Mouse (Mus musculus): Measurements from ENCODE around the gene Spats2. TPM values are rescaled to one million over a fixed set of nuclear protein-coding genes. Genes with fewer than 3 reads are reported as not detected.

The Spats2 gene
- polyA plus RNA-seq, 2 experiments: 39.7 to 47.1 TPM

GRCm38 (mm10) chr15:99093291-99094258 lies 32.1 kb upstream of the Spats2 start:
- Histone ChIP-seq H3K36me3 (ENCODE audit: control insufficient read depth, insufficient read depth, low read length) (no peaks in the 10 kb centered on the region), H3K9me3 (ENCODE audit: control insufficient read depth, low read length) (no peaks in the 10 kb centered on the region), H3K4me1 (ENCODE audit: control insufficient read depth, insufficient read depth, low read length) (peaks cover 33% of the 10 kb centered on the region), H3K9ac (ENCODE audit: low read depth, low read length, severe bottlenecking) (0 out of 2 replicates have a peak overlapping the region, but pooled peaks have one; percentile 21), H3K4me3 (replicated peaks; ENCODE audit: low read length) (peak overlapping the region; percentile 35), H3K27ac (replicated peaks; ENCODE audit: low read depth, low read length) (no peak overlapping the region), H3K4me2 (replicated peaks; ENCODE audit: low read depth, low read length, severe bottlenecking) (peak overlapping the region; percentile 66), H3K27me3 (ENCODE audit: control insufficient read depth, insufficient read depth, low read length) (peaks cover 96% of the 10 kb centered on the region)
- no peak for TF ChIP-seq POLR2A (IDR thresholded peaks at IDR 0.05; ENCODE audit: borderline replicate concordance, extremely low read depth, insufficient read depth, insufficient read length)
- DNase-seq (ENCODE audit: low spot score) (no peak), ATAC-seq (ENCODE audit: low FRiP score, low read depth) (no peak)
- WGBS: 1% methylated on average over 56 of the region's 56 CpGs

DNA sequence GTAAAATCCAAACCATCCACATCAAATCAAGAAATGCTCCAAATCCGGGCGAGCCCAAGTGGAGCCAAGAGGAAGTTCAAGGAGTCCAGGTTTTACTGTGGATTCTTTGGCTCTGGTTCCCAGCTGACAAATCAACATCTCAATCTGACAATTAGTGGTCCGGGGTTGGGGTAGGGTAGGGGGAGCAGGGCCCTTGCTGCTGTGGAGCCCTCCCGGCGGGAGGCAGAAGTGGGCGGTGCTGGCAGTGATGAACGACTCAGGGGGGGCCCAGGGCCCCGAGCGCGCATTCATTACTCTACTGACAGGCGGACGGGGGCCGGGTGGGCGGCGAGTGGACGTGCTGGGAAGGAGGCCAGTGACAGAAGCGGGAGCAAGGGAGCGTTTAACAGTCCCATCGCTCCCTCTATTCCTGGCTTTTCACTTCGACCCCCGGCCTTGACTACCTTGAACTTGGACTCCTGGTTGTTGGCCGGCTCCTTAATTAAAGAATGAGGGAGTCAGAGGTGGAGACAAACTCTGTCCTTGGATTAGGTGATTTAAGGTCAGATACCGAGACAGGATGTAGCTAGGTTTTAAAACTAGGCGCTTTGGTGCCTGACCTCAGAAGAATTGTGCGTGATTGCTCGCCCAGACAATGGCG lies 31.0 kb upstream of the Spats2 start:
- no peak for TF ChIP-seq POLR2A (IDR thresholded peaks at IDR 0.05; ENCODE audit: borderline replicate concordance, extremely low read depth, insufficient read depth, insufficient read length)
- DNase-seq (ENCODE audit: low spot score): no peak
- H3K4me1 ChIP-seq (ENCODE audit: control insufficient read depth, insufficient read depth, low read length): peaks cover 34% of the 10 kb centered on the region
- peak; percentile 21; the same call in 1 of the 2 replicates for ATAC-seq (ENCODE audit: low FRiP score, low read depth)
- peak overlapping the region; percentile 10 for H3K4me3 ChIP-seq (replicated peaks; ENCODE audit: low read length)
- peak overlapping the region; percentile 27 for H3K4me2 ChIP-seq (replicated peaks; ENCODE audit: low read depth, low read length, severe bottlenecking)
- no peaks in the 10 kb centered on the region for H3K9me3 ChIP-seq (ENCODE audit: control insufficient read depth, low read length)
- H3K9ac ChIP-seq (ENCODE audit: low read depth, low read length, severe bottlenecking): no peak overlapping the region
- 2% methylated on average over 27 of the region's 27 CpGs for WGBS
- peaks cover 95% of the 10 kb centered on the region for H3K27me3 ChIP-seq (ENCODE audit: control insufficient read depth, insufficient read depth, low read length)
- no peak overlapping the region for H3K27ac ChIP-seq (replicated peaks; ENCODE audit: low read depth, low read length)
- H3K36me3 ChIP-seq (ENCODE audit: control insufficient read depth, insufficient read depth, low read length): no peaks in the 10 kb centered on the region

DNA sequence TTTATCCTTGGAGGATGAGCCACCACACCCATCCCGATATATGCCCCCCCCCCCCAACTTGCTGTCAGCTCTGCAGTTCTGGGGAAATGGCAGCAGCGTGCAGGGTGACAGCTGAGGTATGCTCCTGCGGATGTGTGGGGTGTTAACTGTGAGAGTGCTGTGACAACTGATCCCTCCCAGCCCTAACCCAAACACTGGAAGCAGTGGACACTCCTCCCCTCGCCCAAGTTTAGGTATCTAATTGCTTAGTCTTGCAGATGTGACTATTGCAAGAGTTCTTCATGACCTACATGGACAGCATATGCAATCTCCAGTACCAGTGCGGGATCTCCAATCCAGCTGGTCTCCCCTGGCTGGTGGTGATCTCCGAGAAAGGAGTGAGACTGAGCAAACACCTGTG lies 30.4 kb upstream of the Spats2 start:
- no peaks in the 10 kb centered on the region for H3K9me3 ChIP-seq (ENCODE audit: control insufficient read depth, low read length)
- no peak for ATAC-seq (ENCODE audit: low FRiP score, low read depth)
- no peak overlapping the region for H3K9ac ChIP-seq (ENCODE audit: low read depth, low read length, severe bottlenecking)
- H3K36me3 ChIP-seq (ENCODE audit: control insufficient read depth, insufficient read depth, low read length): no peaks in the 10 kb centered on the region
- WGBS: 6% methylated on average over 6 of the region's 6 CpGs
- TF ChIP-seq POLR2A (IDR thresholded peaks at IDR 0.05; ENCODE audit: borderline replicate concordance, extremely low read depth, insufficient read depth, insufficient read length): no peak
- H3K4me2 ChIP-seq (replicated peaks; ENCODE audit: low read depth, low read length, severe bottlenecking): no peak overlapping the region
- peak overlapping the region; percentile 10; the same call in 1 of the 2 replicates for H3K4me3 ChIP-seq (replicated peaks; ENCODE audit: low read length)
- no peak for DNase-seq (ENCODE audit: low spot score)
- H3K27ac ChIP-seq (replicated peaks; ENCODE audit: low read depth, low read length): no peak overlapping the region
- H3K4me1 ChIP-seq (ENCODE audit: control insufficient read depth, insufficient read depth, low read length): peaks cover 34% of the 10 kb centered on the region
- peaks cover 91% of the 10 kb centered on the region for H3K27me3 ChIP-seq (ENCODE audit: control insufficient read depth, insufficient read depth, low read length)

DNA sequence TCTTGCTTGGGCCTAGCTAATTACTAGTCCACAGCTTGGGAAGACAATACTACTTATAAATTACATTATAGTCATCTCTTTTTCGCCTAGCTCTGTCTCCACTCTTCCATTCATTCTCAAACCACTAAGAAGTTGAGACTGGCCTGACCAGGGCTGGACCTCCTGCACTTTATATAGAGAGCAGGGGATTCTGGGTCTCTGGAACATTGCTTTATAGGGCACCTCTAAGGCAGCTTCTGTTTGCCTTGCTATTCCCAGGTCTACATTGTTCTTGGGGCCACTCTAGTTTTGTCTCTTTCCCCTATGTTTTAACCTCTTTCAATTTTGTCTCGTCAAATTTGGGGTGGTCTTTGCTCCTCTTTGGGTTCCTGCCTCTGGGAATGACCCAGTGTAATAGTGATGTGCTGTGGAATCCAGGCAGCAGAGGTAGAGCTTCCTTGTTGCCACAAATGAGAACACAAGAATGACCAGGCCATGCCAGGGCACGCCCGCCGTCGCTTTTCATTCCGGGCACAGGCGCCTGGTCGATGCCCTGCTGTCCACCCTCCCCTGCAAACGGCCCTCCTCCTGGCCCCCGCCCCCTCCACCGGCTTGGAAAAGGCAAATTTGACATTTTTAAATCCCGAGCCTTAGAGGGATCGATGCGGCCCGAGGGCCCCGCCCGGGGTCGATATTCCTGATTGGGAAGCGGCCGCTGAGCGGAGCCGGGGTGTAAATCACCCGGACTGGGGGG lies 29.5 kb upstream of the Spats2 start:
- H3K27ac ChIP-seq (replicated peaks; ENCODE audit: low read depth, low read length): no peak overlapping the region
- no peaks in the 10 kb centered on the region for H3K36me3 ChIP-seq (ENCODE audit: control insufficient read depth, insufficient read depth, low read length)
- no peak for TF ChIP-seq POLR2A (IDR thresholded peaks at IDR 0.05; ENCODE audit: borderline replicate concordance, extremely low read depth, insufficient read depth, insufficient read length)
- ATAC-seq (ENCODE audit: low FRiP score, low read depth): no peak
- peak overlapping the region; percentile 41 for H3K4me3 ChIP-seq (replicated peaks; ENCODE audit: low read length)
- peak overlapping the region; percentile 85 for H3K4me2 ChIP-seq (replicated peaks; ENCODE audit: low read depth, low read length, severe bottlenecking)
- peak overlapping the region; percentile 34 for H3K9ac ChIP-seq (ENCODE audit: low read depth, low read length, severe bottlenecking)
- 3% methylated on average over 24 of the region's 24 CpGs for WGBS
- no peak for DNase-seq (ENCODE audit: low spot score)
- H3K4me1 ChIP-seq (ENCODE audit: control insufficient read depth, insufficient read depth, low read length): peaks cover 34% of the 10 kb centered on the region
- H3K9me3 ChIP-seq (ENCODE audit: control insufficient read depth, low read length): no peaks in the 10 kb centered on the region
- H3K27me3 ChIP-seq (ENCODE audit: control insufficient read depth, insufficient read depth, low read length): peaks cover 82% of the 10 kb centered on the region
